Mouse (Mus musculus) thymus, postnatal 0 days (tissue): ENCODE results near the gene Zfp131. TPM values are rescaled to one million over a fixed set of nuclear protein-coding genes. Genes with fewer than 3 reads are reported as not detected.
"Not testable (repeated sequence)": the region's sequence is repeated elsewhere in the genome, so short reads cannot be mapped to it uniquely, and the experiment has no call there.

ENCODE experiments used
- DNase-seq: peaks from one replicate; pipeline ENCODE4 v3.0.0-alpha.2; 2015; ENCODE audit warnings: low spot score
- polyA plus RNA-seq: library from polyadenylated mRNA; unstranded; fragments of >200 nt; fragmentation: Nextera tagmentation; extraction: Ambion mirVana; gene quantifications from 2 replicates; pipeline ENCODE4 v1.2.1, GENCODE M21; 2015

Zfp131 gene
- 40.9 and 51.2 TPM in 2 replicates for polyA plus RNA-seq

DNA sequence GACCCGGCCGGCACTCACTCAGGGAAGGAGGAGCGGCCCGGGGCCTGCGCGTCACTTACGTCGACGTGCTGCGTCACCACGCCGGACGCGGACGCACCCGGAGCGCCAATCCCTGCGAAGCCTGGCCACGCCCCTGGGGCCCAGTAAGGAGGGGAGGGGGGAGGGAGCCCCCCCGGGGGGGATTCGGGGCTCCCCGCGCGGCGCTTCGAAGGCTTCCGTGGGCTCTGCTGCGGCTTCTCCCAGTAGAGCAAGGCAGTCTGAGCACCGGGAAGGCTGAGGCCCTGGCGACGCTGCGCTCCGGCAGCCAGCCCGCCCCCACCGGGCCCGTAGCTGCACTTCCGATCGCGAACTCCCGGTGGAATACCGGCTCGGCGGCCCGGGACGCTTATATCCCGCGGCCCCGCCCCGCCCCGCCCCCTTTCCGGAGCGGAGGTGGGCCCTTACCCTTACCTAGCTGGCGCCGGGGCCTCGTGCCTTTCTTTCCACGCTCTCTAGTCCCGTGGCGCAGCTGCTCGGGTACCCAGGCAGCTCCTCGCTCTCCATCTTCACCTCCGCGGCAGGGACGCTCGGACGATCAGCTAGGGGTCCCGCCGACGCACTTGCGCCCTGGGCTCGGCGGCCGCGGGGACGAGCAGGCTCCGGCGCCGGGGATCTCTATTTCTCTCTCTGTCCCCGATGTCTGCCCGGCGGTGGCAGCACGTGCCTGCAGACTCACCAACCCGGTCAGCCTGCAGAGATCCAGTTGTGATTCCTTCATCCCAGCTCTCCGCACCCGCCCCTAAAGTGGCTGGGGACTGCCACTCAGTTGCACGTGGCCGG, at the start of gene Zfp131:
TSS of gene Zfp131 (minus strand) at position 129 of the 819 bp plus-strand sequence.
- peak; percentile 98 for DNase-seq

DNA sequence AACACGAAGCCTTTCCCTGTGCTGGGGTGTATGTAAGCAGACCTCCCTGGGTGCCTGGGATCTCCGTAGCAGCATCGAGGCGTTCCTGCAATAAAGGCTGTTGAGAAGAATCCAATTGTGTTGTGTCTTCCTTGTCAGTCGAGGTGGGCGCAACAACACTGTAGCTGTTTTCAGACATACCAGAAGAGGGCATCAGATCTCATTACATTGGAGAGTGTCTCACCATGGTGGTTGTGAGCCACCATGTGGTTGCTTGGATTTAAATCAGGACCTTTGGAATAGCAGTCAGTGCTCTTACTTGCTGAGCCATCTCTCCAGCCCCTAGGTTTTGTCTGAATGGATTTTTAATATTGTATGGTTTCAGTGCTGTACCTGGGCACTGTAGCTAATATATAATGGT, 49.3 kb upstream of the Zfp131 start:
- DNase-seq, result peak; percentile 2

DNA sequence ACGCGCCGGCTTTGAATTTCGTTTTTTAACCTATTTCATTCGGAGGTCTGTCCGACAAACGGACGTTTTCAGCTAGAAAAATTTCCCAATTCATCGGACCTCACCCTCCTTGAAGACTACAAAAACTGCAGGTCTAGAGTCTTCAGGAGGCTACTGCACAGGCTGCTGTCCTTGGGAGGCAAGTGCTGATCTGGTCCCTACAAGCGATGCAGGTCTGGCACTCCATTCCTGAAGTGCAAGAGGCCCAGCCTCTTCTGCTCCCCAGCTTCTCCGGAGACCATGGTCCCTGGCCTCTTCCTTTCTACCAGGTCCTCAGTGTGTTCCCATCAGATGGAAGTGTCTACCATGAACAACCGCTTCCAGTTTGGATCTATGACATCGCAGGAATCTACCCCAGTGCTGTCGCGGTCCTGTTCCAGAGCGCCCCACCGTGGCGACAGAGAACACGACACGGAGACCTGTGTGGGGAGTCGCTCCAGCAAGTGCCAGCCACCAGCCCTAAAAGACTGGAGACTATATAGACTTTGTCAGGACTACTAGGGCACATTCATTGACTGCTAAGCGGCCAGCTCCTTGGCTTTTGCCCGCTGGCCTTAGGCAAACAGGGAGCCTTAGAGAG, 47.1 kb upstream of the Zfp131 start:
- DNase-seq, result peak; percentile 35

DNA sequence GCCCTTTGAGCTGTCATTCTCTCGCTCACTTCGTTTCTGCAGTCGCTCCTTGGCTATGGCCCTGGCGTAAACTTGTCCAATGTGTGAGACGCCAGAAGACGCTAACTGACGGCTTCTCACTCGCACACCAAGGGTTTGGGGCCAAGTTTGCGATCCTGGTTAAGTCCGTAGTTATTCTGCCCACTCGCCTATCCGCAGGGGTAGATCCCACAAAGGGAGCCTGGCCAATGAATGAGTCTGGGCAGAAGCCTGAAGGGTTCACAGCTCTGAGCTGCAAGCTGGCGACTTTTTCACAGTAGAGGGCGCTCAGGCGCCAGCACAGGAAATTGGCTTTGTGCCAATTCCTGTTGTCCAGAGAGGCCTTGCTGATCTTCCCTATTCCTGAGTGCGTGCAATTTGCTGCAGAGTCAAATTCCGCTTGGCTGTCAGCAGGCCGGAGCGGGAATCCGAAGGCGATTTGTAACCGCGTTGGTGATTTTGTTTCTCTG, 45.7 kb upstream of the Zfp131 start:
- peak; percentile 3 for DNase-seq

DNA sequence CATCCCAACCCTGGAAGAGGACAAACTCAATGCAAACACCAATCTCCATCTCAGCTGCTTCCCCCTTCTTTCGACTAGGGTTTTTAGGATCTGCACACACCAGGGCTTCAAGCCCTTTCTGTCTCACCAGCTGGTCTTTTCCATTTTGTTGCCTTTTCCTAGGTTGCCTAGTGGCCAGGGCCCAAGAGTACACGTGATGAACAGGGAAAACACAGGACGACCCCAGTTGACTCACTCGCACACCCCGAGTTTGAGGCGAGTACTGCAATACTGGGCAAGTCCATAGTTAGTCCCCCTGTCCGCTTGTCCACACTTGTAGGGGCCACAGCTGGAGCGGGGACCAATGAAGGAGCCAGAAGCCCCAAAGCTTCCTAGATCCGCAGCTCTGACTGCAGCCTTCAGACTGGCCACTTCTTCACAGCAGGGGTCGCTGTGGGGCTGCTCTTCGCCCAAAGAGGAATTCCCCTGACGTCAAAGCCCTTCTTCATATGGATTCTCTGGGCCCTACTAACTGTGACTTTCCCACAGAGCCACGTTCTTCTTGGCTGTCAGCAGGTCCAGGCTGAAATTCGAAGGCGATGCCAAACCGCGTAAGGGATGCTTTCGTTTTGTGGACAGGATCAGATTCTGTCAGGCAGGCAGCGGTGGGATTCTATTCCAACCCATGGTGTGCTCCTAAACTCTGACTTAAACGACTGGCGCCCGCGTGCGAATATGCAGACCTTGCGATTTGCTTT, 44.8 kb upstream of the Zfp131 start, which contains the start of gene D13Ertd608e:
TSS of gene D13Ertd608e (plus strand) at position 687 of the 737 bp plus-strand sequence.
- DNase-seq, result peak; percentile 46

DNA sequence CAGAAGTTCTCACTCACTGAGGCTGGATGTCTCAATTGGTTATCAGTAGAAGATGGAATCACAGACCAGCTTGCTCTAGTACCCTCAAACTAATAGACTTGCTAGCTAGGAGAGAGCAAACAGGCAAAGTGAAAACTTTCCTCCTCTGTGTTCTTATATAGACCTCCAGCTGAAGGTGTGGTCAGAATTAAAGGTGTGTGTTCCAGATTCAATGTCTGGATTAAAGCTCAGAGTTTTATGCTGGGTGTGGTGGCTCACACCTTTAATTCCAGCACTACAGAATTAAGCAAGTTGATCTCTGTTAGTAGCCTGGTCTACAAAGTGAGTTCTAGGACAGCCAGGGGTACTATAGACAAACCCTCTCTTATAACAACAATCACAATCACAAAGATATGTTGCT, 39.4 kb upstream of the Zfp131 start, which contains the start of gene AF067063:
TSS of gene AF067063 (minus strand) at position 101 of the 400 bp plus-strand sequence.
- DNase-seq, result not testable (repeated sequence)

DNA sequence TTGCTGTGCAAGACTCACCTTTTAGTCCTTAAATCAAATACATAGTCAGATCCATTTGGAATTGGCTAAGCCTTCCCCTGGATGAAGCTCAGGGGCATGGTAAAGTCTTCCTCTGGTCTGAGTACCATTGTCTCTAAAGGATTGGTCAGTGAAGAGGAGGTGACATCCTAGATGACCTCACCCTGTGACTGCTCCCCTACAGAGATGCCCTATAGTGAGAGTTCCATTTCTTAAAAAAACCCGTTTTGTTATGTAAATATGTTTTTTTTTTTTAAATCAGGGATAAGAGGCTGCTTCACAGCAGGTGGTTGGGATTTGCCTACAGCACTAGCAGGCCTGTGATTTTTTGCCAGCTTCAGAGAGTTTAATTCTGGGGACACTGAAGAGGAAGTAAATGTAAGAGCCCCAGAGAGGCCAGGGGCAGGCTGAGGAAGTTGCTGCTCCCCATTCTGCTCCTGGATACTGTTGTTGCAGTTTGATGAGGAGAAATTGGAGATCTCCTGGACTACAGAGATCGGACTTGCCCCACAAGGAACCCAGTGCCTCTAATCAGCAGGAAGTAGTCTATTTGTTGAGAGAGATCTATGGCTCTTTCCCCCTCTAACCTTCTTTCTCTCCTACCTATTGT, 27.0 kb upstream of the Zfp131 start:
- DNase-seq, result no peak

DNA sequence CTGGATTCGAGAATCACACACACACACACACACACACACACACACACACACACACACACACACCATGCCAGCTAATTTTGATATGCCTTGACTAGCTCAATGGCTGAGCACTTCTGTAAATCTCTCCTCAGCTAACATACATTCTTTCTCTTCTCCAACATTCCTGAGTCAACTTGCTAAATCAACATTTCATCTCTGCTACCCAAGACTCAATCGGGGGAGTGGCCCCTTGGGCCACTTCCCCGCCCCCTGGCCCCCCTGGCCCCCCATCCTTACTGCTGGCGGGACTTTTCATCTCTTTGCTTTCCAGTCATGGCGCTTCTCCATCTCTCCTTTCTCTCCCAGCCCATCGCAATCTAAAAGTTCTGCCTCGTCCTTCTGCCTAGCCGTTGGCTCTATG, 26.1 kb upstream of the Zfp131 start:
- DNase-seq, result no peak

DNA sequence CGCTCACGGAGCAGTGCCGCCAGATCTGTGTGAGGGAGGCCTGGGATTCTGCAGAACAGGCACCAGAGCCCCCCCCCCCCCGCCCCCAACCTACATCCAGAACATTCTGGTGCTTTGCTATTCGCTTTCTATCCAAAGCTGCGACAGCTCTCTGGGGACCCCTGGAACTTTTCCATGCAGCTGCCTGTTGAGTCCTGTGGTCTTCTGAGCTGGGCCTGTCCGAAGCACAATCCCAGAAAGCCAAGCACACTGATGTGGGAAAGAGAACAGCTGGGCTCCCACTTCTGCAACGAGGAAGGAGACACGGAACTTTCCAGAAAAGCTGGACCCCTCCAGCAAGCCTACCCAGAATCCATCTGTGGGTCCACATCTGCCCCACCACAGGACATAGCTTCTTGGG, 19.3 kb upstream of the Zfp131 start:
- DNase-seq, result no peak

DNA sequence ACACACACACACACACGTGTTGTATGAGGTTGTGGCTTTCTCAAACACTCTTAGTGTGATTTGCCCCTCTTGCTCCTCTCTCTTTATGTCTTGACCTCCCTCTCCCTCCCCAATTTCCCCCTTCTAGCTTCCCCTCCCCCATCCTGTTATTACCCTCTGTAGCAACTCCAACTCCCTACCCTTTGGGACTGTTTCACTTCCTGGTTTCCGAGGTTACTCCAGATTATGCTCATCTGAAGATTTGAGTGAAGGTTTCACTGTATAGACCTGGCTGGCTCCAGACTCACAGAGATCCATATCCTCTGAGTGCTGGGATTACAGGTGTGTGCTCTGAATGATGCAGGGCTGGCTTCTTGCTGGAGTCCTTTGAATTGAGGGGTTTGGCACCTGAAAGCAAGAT, 18.2 kb upstream of the Zfp131 start:
- DNase-seq, result no peak

DNA sequence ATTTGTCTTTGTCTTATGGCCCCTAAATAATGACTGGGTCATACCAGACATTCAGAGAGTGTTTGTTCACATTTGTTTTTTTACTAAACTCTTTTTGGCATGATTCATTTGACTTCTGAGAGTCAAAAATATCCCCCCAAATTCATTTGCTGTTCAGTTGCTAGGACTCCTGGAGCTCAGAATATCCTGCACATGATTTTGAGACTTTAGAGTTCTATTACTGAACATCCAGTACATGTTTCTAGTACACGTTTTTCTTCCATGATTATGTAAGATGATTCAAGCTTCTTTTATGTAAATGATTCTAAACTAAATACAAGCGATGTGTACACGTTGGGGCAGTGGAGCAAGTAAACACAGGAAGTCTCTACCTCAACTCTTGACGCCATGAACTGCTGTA, 7.0 kb upstream of the Zfp131 start:
- no peak for DNase-seq

DNA sequence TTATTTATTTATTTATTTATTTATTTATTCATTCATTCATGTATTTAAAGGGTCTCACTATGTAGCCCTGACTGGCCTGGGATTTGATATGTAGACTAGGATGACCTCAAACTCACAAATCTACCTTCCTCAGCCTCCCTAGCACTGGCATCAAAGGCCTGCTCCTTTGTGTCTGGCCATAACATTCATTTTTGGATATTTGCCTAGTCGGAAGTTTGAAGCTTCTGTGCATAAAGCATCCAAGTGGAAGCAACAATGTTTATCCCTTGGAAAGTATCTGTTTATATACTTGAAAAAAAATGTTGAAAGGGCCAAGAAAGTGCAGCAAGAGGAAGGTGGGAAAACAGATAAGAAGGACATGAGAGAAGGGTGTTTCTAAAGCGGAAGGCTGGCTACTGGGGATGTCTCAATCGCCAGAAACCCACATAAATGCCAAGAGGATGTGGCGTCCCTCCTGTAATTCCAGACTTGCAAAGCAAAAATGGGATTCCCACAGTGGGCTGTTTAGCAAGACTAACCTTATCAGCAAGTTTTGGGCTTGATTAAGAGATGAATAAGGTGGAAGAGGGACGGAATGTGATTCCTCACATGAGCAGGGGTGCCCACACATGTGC, 2.2 kb upstream of the Zfp131 start:
- DNase-seq, result no peak

DNA sequence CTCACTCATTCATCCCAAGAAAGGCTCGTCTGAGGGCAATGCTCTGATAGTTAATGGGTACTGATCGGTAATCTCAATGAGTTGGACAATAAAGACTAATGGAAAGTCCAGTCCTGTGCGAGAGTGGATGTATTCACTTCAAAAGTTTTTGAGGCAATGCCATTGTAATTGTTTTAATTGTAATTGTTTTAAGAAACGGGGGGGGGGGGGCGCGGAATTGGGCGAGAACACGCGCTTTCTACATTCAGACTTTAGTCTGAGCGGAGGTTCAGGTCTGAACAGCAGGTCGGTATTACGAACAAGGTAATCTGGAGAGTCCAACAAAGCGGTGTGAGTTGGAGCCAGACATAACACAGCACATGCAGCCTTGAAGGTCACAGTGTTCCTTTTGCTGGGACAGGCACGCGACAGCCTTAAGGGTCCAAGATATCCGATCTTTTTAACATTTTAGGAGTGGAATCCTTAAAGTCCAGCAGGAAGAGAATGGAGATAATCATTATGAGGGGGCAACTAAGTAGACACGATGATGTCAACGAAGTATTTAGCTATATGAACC, 969 bp upstream of the Zfp131 start:
- peak; percentile 5 for DNase-seq

DNA sequence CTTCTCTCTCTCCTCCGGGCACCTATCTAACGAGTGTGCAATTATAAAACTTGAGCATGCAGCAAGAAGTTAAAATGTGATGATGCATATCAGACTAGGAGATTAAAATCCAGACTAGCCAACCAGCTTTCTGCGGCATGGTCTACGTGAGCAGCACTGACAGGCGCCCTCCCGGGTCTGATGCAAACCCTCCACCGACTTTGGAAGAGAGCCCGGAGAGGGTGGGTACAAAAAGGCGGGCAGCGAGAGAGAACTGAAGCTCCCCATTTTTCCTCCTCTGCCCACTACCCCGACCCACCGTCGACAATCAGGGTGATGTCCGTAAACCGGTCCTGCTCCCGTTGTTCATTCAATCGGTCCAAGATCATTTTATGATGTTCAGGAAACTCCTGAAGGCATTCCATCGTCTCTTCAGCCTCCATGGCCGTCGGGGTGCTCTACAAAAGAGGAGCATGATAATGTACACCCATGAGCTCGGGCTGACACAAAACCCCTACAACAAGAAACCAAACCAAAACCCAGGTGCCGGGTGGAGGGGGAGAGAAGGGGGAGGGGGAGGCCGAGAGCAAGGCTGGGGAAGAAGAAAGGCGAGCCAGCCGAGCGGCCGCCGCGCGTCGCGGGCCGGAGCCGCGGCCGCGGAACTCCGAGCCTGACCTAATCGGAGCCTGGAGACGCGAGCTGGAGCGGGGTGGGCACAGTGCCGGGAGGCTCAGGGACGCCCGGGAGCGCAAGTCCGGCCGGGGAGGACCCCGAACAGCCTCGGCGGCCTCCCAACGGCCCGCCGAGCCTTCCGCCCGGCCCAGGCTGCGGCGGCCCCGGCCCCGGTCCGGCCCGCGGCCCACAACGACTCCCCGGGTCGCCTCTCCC, 605 bp downstream of the Zfp131 start:
- DNase-seq, result peak; percentile 72

DNA sequence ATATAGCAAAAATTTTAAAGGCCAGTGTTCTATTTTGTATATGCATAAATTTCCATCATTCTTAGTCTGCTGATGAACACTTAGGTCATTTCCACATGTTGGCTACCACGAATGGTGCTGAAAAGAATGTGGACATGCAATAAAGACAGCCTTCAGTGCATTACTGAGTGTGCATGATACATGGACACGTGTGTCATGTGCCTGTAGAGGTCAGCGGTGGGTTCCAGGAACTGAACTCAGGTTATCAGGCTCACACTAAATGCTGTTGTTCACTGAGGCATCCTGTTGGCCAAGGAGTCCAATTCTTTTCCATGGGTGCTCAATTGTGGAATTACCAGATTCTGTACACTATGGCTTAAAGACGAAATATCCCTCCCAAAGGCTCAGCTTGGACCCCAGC, 7.1 kb downstream of the Zfp131 start:
- no peak for DNase-seq

DNA sequence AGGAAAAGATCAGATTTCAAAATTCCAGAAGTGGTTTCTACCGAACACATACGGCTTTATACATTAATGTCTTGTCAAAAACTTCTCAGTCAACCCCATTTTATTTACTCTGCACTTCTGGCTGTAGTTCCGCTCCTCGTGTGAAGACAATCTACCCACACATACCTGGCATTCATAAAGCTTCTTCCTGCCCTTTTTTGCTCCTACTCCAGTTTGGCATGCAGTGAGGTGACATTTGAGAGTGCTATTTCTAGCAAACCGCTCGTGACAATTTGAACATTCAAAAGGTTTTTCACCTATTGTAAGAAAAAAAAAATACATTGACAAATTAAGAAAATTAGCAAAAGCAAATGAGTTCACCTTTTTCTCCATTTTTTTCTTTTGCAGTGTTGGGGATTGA, 22.1 kb downstream of the Zfp131 start:
- DNase-seq, result no peak

DNA sequence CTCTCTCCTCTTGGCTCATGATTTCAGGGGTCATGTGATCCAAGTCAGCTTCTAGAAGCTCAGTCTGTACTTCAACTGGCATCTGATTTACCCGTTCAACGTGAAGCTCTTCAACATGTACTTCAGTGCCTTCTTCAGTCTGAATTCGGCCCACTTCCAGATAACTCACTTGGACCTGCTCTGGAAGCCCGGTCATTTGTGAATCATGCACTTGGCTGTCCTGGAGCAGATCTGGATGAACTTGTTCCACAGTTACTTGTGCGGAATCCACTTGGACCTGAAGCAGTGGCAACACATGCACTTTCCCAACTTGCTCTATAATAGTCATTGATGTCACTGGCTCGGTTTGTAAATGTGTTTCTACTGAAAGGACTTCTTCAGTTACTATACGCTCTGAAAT, 24.2 kb downstream of the Zfp131 start:
- no peak for DNase-seq

DNA sequence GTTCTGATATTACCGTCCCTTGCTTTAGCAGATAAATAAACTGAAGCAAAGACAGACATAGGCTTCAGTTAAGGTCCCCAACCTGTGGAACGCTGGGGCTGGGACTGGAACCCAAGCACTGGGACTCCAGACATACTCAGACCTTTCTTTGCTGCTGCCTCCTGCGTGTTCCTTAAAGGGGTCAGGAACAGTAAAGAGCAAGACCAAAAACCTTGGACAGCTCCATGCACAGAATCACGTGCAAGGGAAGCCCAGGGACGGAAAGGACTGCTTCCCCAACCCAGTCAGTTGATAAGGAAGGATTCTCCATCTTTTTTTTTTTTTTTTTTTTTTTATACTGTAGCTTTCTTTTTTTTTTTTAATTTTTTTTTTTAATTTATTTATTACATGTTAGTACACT, 33.9 kb downstream of the Zfp131 start:
- no peak for DNase-seq

DNA sequence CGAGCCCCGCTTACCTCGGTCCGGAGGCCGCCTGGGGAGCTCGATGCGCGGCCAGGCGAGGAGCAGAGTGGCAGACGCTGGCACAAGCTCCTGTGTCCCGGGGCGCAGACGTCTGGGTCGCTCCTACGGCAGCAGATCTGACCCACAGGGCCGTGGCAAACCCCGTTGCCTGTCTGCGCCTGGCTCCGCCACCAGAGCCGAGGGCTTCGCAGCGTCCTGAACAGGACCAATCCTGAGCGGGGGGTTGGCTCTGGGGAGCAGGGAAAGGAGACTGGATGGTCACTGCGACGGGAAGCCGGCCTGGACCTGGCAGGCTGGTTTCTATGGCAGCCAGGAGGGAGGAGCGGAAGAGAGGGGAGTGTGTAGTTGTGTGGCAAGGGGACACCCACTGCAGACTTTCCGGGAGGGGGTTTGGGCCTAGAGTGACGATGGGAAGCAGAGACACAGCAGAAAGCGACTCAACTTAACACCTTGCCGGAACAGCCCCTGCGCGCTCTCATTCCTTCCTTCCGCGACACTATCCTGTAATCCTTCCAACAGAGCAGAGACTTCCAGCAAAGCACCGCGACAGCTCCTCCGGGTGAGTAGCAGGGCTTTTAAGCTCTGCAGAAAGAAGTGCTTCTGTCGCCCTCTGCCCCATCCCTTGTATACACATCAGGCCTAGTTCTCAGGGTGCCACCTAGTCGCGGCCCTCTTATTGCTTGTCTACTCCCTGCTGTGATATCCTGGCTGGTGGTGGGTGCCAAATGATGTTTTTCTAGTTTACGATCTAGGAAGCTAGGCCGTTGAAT, 34.8 kb downstream of the Zfp131 start, which contains the start of gene Nim1k:
TSS of gene Nim1k (minus strand) at position 202 of the 791 bp plus-strand sequence.
- DNase-seq, result peak; percentile 81
